Mouse (Mus musculus) bone marrow, adult 2 months (tissue): ENCODE data around the gene Mylk.

Source experiments
- CTCF ChIP-seq: fragments of 200-500 bp; IDR thresholded peaks from 2 replicates; pipeline ENCODE4 v1.5.1; 2011; ENCODE audit warnings: low read length, control low read depth; ENCODE audit not compliant: control insufficient read depth, insufficient read depth
- POLR2A ChIP-seq: fragments of 200-500 bp; IDR thresholded peaks from 2 replicates; pipeline ENCODE4 v1.6.1; 2011; ENCODE audit warnings: low read depth, mild to moderate bottlenecking, control low read depth, low read length, borderline replicate concordance; ENCODE audit not compliant: control insufficient read depth

DNA sequence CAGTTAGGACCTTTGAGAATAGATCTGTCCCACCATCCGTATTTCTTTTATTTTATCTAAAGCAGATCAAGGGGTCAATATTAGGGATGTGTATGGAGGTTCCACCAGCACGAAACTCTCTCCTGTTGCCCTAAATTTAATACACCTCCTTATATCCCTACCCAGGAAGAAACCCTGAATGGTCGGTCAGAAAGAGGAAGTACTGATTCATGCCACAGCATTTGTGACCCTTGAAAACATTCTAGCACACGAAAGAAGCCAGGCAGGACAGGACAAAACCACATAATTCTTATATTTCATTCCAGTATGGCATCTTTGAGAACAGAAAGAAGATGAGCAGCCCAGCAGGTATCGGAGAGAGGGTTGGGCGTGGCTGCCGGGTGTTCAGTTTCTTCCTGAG lies 71.5 kb downstream of the Mylk start:
- no peak for TF ChIP-seq POLR2A
- no peak for TF ChIP-seq CTCF
